Mouse (Mus musculus) midbrain, embryonic 15.5 days (tissue): Measurements from ENCODE around the gene Tdgf1. TPM values are rescaled to one million over a fixed set of nuclear protein-coding genes. Genes with fewer than 3 reads are reported as not detected.

ENCODE experiments used
- ATAC-seq: fragments of 200-750 bp; cut with Nextera tagmentation; replicated peaks from 2 replicates; pipeline ENCODE4 v1.8.0; 2017; ENCODE audit warnings: moderate TSS enrichment
- H3K27ac ChIP-seq: fragments of 300-500 bp; sonication (generic); 2 replicates; pipeline ENCODE4 v1.5.1; 2015; ENCODE audit warnings: mild to moderate bottlenecking, inconsistent platforms
- H3K27me3 ChIP-seq: fragments of 300-500 bp; sonication (generic); replicated peaks from 2 replicates; pipeline ENCODE4 v1.6.1; 2015; ENCODE audit warnings: inconsistent platforms
- H3K36me3 ChIP-seq: fragments of 300-500 bp; sonication (generic); replicated peaks from 2 replicates; pipeline ENCODE4 v1.6.1; 2015; ENCODE audit warnings: inconsistent platforms
- H3K4me1 ChIP-seq: fragments of 300-500 bp; sonication (generic); 2 replicates; pipeline ENCODE4 v1.6.1; 2015; ENCODE audit warnings: inconsistent platforms
- H3K4me2 ChIP-seq: fragments of 300-500 bp; sonication (generic); 2 replicates; pipeline ENCODE4 v1.6.1; 2015; ENCODE audit warnings: inconsistent platforms, mild to moderate bottlenecking, moderate library complexity
- H3K4me3 ChIP-seq: fragments of 300-500 bp; sonication (generic); 2 replicates; pipeline ENCODE4 v1.5.1; 2015; ENCODE audit warnings: mild to moderate bottlenecking, inconsistent platforms
- H3K9ac ChIP-seq: fragments of 300-500 bp; sonication (generic); 2 replicates; pipeline ENCODE4 v1.6.1; 2015; ENCODE audit warnings: mild to moderate bottlenecking, inconsistent platforms
- H3K9me3 ChIP-seq: fragments of 300-500 bp; sonication (generic); 2 replicates; pipeline ENCODE4 v1.6.1; 2016; ENCODE audit warnings: inconsistent platforms
- WGBS: fragments of 180-500 bp; shearing (Covaris S2); methylation state at CpG from one replicate; pipeline ENCODE4 v1.1.7; 2015; ENCODE audit warnings: mixed read lengths; 5-methylcytosine and 5-hydroxymethylcytosine counted together
- polyA plus RNA-seq: library from polyadenylated mRNA; unstranded; fragments of >200 nt; fragmentation: Nextera tagmentation; extraction: Ambion mirVana; gene quantifications from 2 replicates; pipeline ENCODE4 v1.2.1, GENCODE M21; 2015

Tdgf1 gene
- polyA plus RNA-seq, 1 experiment from 2014 or later, result not detected

- 56% methylated on average over 6 of the region's 6 CpGs for WGBS
These were observed 6.4 kb upstream of the Tdgf1 start for GRCm38 (mm10) chr9:110952398-110952797.

GRCm38 (mm10) chr9:110951866-110952265 is 5.9 kb upstream of the Tdgf1 start:
- Histone ChIP-seq H3K36me3 (no peaks in the 10 kb centered on the region), H3K4me3 (no peak overlapping the region), H3K9me3 (no peaks in the 10 kb centered on the region), H3K27me3 (peaks cover 7% of the 10 kb centered on the region), H3K27ac (no peak overlapping the region), H3K4me2 (no peak overlapping the region), H3K9ac (no peak overlapping the region), H3K4me1 (peaks cover 19% of the 10 kb centered on the region)
- ATAC-seq, result no peak
- WGBS, result 97% methylated on average over 13 of the region's 13 CpGs

More at GRCm38 (mm10) chr9:110952398-110952797, 6.4 kb upstream of the Tdgf1 start:
- Histone ChIP-seq H3K4me3 (no peak overlapping the region), H3K36me3 (no peaks in the 10 kb centered on the region), H3K27me3 (peaks cover 7% of the 10 kb centered on the region), H3K9me3 (no peaks in the 10 kb centered on the region), H3K4me1 (peaks cover 14% of the 10 kb centered on the region), H3K4me2 (no peak overlapping the region), H3K27ac (no peak overlapping the region), H3K9ac (no peak overlapping the region)
- no peak for ATAC-seq

DNA sequence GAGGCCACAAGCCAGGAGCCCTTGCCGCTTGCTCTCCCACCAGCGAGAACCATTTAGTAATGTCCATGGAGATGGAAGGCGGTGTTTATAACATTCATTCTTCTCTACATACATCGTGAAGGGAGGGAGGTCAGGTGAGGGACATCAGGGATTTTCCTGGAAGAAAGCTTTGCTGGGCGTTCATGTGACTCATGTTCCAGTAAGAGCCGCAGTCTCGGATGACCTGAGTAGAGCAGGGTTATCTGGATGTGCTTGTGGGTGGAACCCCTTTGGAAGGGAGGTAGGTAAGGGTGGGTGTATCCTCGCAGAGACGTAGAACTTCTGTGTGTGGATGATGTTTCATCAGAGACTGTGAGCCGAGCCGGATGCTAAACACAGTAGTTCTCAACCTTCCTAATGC is 5.4 kb upstream of the Tdgf1 start, which contains the start of gene Lrrc2:
TSS of gene Lrrc2 (plus strand) at position 149 of the 400 bp plus-strand sequence.
- no peaks in the 10 kb centered on the region for H3K9me3 ChIP-seq
- H3K9ac ChIP-seq, result no peak within 1 kb of the TSS
- no peak within 1 kb of the TSS for H3K27ac ChIP-seq
- H3K4me2 ChIP-seq, result no peak within 1 kb of the TSS
- H3K27me3 ChIP-seq, result peaks cover 9% of the 10 kb centered on the region
- WGBS, result 91% methylated on average over 11 of the region's 11 CpGs
- no peaks in the 10 kb centered on the region for H3K36me3 ChIP-seq
- H3K4me3 ChIP-seq, result no peak within 1 kb of the TSS
- H3K4me1 ChIP-seq, result peaks cover 24% of the 10 kb centered on the region
- ATAC-seq, result no peak

- H3K4me3 ChIP-seq, result no peak overlapping the region
- H3K27me3 ChIP-seq, result peaks cover 12% of the 10 kb centered on the region
- H3K9ac ChIP-seq, result no peak overlapping the region
- no peak overlapping the region for H3K27ac ChIP-seq
- 94% methylated on average over 3 of the region's 3 CpGs for WGBS
- no peak overlapping the region for H3K4me2 ChIP-seq
- ATAC-seq, result no peak
- H3K4me1 ChIP-seq, result peaks cover 25% of the 10 kb centered on the region
- H3K9me3 ChIP-seq, result no peaks in the 10 kb centered on the region
- H3K36me3 ChIP-seq, result no peaks in the 10 kb centered on the region
These were observed 4.2 kb upstream of the Tdgf1 start for GRCm38 (mm10) chr9:110950109-110950508.

- Histone ChIP-seq H3K9me3 (no peaks in the 10 kb centered on the region), H3K27ac (no peak overlapping the region), H3K4me2 (no peak overlapping the region), H3K9ac (no peak overlapping the region), H3K4me3 (no peak overlapping the region), H3K4me1 (peaks cover 18% of the 10 kb centered on the region), H3K27me3 (peaks cover 16% of the 10 kb centered on the region), H3K36me3 (no peaks in the 10 kb centered on the region)
- ATAC-seq, result no peak
- WGBS, result 70% methylated on average over 8 of the region's 8 CpGs
These were observed 2.9 kb upstream of the Tdgf1 start for GRCm38 (mm10) chr9:110948813-110949310.

GRCm38 (mm10) chr9:110947900-110948299 is 1.9 kb upstream of the Tdgf1 start:
- Histone ChIP-seq H3K36me3 (no peaks in the 10 kb centered on the region), H3K9me3 (no peaks in the 10 kb centered on the region), H3K27me3 (peaks cover 16% of the 10 kb centered on the region), H3K4me1 (peaks cover 15% of the 10 kb centered on the region), H3K9ac (no peak overlapping the region), H3K27ac (no peak overlapping the region), H3K4me2 (no peak overlapping the region), H3K4me3 (no peak overlapping the region)
- ATAC-seq, result no peak
- WGBS, result 38% methylated on average over 6 of the region's 6 CpGs

DNA sequence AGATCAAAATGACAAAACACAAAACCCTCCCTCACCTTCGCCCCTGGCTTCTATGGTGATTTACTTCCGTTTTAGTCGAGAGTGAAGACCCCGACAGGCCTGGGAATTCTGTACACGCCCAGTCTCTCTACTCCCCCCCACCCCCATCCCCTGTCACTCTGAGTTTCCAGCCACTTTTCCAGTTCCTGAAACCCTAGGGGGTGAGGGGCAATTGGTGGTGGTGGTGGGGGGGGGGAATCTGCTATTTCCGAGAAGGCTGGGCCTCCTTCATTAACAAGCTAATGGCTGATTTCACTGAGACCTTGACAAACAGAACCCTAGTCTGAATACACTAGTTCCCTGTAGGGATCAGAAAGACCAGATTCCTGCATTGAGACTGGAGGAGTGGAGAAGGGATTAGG is 1.3 kb upstream of the Tdgf1 start:
- peaks cover 14% of the 10 kb centered on the region for H3K27me3 ChIP-seq
- H3K9ac ChIP-seq, result no peak overlapping the region
- H3K36me3 ChIP-seq, result no peaks in the 10 kb centered on the region
- no peak overlapping the region for H3K4me2 ChIP-seq
- H3K4me3 ChIP-seq, result no peak overlapping the region
- no peak overlapping the region for H3K27ac ChIP-seq
- no peak for ATAC-seq
- H3K4me1 ChIP-seq, result peaks cover 13% of the 10 kb centered on the region
- WGBS, result 7% methylated on average over 6 of the region's 6 CpGs
- no peaks in the 10 kb centered on the region for H3K9me3 ChIP-seq

GRCm38 (mm10) chr9:110946548-110947044 is 638 bp upstream of the Tdgf1 start:
- H3K9me3 ChIP-seq, result no peaks in the 10 kb centered on the region
- no peak overlapping the region for H3K4me2 ChIP-seq
- no peak for ATAC-seq
- peaks cover 14% of the 10 kb centered on the region for H3K27me3 ChIP-seq
- no peak overlapping the region for H3K27ac ChIP-seq
- H3K4me3 ChIP-seq, result no peak overlapping the region
- H3K36me3 ChIP-seq, result no peaks in the 10 kb centered on the region
- peaks cover 13% of the 10 kb centered on the region for H3K4me1 ChIP-seq
- H3K9ac ChIP-seq, result no peak overlapping the region
- WGBS, result 9% methylated on average over 20 of the region's 20 CpGs

DNA sequence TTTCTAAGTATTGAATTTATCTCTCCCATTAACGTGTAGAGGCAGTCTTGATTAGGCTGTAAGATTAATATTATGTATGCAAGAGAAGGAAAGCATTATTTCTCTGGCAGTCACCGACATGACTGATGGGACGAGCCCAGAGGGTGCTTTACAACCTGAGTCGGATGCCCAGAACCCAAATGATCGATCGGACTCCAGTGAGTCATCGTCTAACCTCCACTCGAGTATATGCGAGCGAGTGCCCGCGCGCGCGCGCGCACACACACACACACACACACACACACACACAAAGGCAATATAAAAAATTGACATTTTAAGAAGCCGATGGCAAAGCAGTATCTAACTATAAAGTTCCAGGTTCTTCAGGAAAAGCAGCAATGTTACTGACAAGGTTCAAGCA is 615 bp downstream of the Tdgf1 start:
- H3K27me3 ChIP-seq, result peaks cover 14% of the 10 kb centered on the region
- no peak overlapping the region for H3K9ac ChIP-seq
- no peaks in the 10 kb centered on the region for H3K9me3 ChIP-seq
- no peaks in the 10 kb centered on the region for H3K36me3 ChIP-seq
- 33% methylated on average over 18 of the region's 18 CpGs for WGBS
- peaks cover 13% of the 10 kb centered on the region for H3K4me1 ChIP-seq
- no peak for ATAC-seq
- H3K27ac ChIP-seq, result no peak overlapping the region
- H3K4me2 ChIP-seq, result no peak overlapping the region
- no peak overlapping the region for H3K4me3 ChIP-seq

- H3K9ac ChIP-seq, result no peak overlapping the region
These were observed 1.7 kb downstream of the Tdgf1 start for GRCm38 (mm10) chr9:110944265-110944664.

GRCm38 (mm10) chr9:110937506-110938490 is 8.2 kb downstream of the Tdgf1 start:
- H3K4me1 ChIP-seq, result 0 out of 2 replicates have a peak, but pooled peaks cover 6% of the 10 kb centered on the region
- no peak overlapping the region for H3K4me3 ChIP-seq
- H3K27me3 ChIP-seq, result no peaks in the 10 kb centered on the region
- no peak for ATAC-seq
- no peak overlapping the region for H3K9ac ChIP-seq
- H3K36me3 ChIP-seq, result no peaks in the 10 kb centered on the region
- 67% methylated on average over 12 of the region's 12 CpGs for WGBS
- H3K4me2 ChIP-seq, result no peak overlapping the region
- H3K9me3 ChIP-seq, result no peaks in the 10 kb centered on the region
- H3K27ac ChIP-seq, result no peak overlapping the region

More at GRCm38 (mm10) chr9:110944265-110944664, 1.7 kb downstream of the Tdgf1 start:
- H3K9me3 ChIP-seq, result no peaks in the 10 kb centered on the region
- no peak overlapping the region for H3K4me2 ChIP-seq
- no peak overlapping the region for H3K27ac ChIP-seq
- peaks cover 14% of the 10 kb centered on the region for H3K27me3 ChIP-seq
- WGBS, result 31% methylated on average over 13 of the region's 13 CpGs
- no peak for ATAC-seq
- H3K4me3 ChIP-seq, result no peak overlapping the region
- no peaks in the 10 kb centered on the region for H3K36me3 ChIP-seq
- H3K4me1 ChIP-seq, result peaks cover 13% of the 10 kb centered on the region

GRCm38 (mm10) chr9:110935941-110936340 is 10.0 kb downstream of the Tdgf1 start:
- no peak for ATAC-seq
- 77% methylated on average over 7 of the region's 7 CpGs for WGBS

More at GRCm38 (mm10) chr9:110935941-110936340, 10.0 kb downstream of the Tdgf1 start:
- H3K36me3 ChIP-seq, result no peaks in the 10 kb centered on the region
- H3K9ac ChIP-seq, result no peak overlapping the region
- H3K4me2 ChIP-seq, result no peak overlapping the region
- no peaks in the 10 kb centered on the region for H3K9me3 ChIP-seq
- 0 out of 2 replicates have a peak, but pooled peaks cover 6% of the 10 kb centered on the region for H3K4me1 ChIP-seq
- no peaks in the 10 kb centered on the region for H3K27me3 ChIP-seq
- H3K4me3 ChIP-seq, result no peak overlapping the region
- H3K27ac ChIP-seq, result no peak overlapping the region
